Mouse (Mus musculus): Measurements from ENCODE around the gene Olfr1173. TPM values are rescaled to one million over a fixed set of nuclear protein-coding genes. Genes with fewer than 3 reads are reported as not detected.

Olfr1173 gene
- total RNA-seq (2021), result not detected
- polyA plus RNA-seq (2012; rRNA removed), result not detected in 2 replicates
- long read RNA-seq, result 0 reads

- no peaks in the 10 kb centered on the region for H3K79me2 ChIP-seq (replicated peaks; ENCODE audit: control insufficient read depth, insufficient read depth, low read length)
- H3K27me3 ChIP-seq (ENCODE audit: control insufficient read depth, insufficient read depth, low read length), result no peaks in the 10 kb centered on the region
- no peaks in the 10 kb centered on the region for H3K36me3 ChIP-seq (ENCODE audit: control insufficient read depth, insufficient read depth, low read length)
- no peaks in the 10 kb centered on the region for H3K4me1 ChIP-seq (ENCODE audit: control insufficient read depth, insufficient read depth, low read length)
- no peak within 1 kb of the TSS for H3K9ac ChIP-seq (ENCODE audit: low read depth, low read length)
- intact Hi-C loops (cut with DNase I), result no loop called here
- H3K27ac ChIP-seq, result no peak within 1 kb of the TSS
- H3K4me3 ChIP-seq, result no peak within 1 kb of the TSS
- TF ChIP-seq POLR2A (IDR thresholded peaks at IDR 0.05; ENCODE audit: insufficient read depth, low read depth, low read length), result no peak
- no peak for TF ChIP-seq EP300 (IDR thresholded peaks at IDR 0.05; ENCODE audit: insufficient read depth, low read depth, low read length)
- TF ChIP-seq CTCF (IDR thresholded peaks at IDR 0.05), result no peak
- DNase-seq, result no peak
These were observed at the start of gene Olfr1173 for GRCm38 (mm10) chr2:88279775-88280174. Gene Olfr1173, minus strand, starts transcription at chr2:88279875.

- intact Hi-C loops (cut with DNase I), result no loop called here
- Histone ChIP-seq H3K27me3 (ENCODE audit: control insufficient read depth, insufficient read depth, low read length) (no peaks in the 10 kb centered on the region), H3K9ac (ENCODE audit: low read depth, low read length) (no peak within 1 kb of the TSS), H3K36me3 (ENCODE audit: control insufficient read depth, insufficient read depth, low read length) (no peaks in the 10 kb centered on the region), H3K4me3 (no peak within 1 kb of the TSS), H3K79me2 (replicated peaks; ENCODE audit: control insufficient read depth, insufficient read depth, low read length) (no peaks in the 10 kb centered on the region), H3K27ac (no peak within 1 kb of the TSS), H3K4me1 (ENCODE audit: control insufficient read depth, insufficient read depth, low read length) (no peaks in the 10 kb centered on the region)
- TF ChIP-seq CTCF (IDR thresholded peaks at IDR 0.05) (no peak), POLR2A (IDR thresholded peaks at IDR 0.05; ENCODE audit: insufficient read depth, low read depth, low read length) (no peak), EP300 (IDR thresholded peaks at IDR 0.05; ENCODE audit: insufficient read depth, low read depth, low read length) (no peak)
- no peak for DNase-seq
- 68% methylated on average over 2 of the region's 2 CpGs for WGBS
These were observed 47.4 kb upstream of the Olfr1173 start, which contains the start of gene Olfr1175-ps for GRCm38 (mm10) chr2:88327115-88327514. Gene Olfr1175-ps, minus strand, starts transcription at chr2:88327215.

GRCm38 (mm10) chr2:88315035-88315434 lies 35.4 kb upstream of the Olfr1173 start, which contains the start of gene Olfr1174-ps:
Gene Olfr1174-ps, minus strand, starts transcription at chr2:88315135.
- intact Hi-C loops (cut with DNase I), result no loop called here
- Histone ChIP-seq H3K36me3 (ENCODE audit: control insufficient read depth, insufficient read depth, low read length) (no peaks in the 10 kb centered on the region), H3K4me1 (ENCODE audit: control insufficient read depth, insufficient read depth, low read length) (no peaks in the 10 kb centered on the region), H3K79me2 (replicated peaks; ENCODE audit: control insufficient read depth, insufficient read depth, low read length) (no peaks in the 10 kb centered on the region), H3K27me3 (ENCODE audit: control insufficient read depth, insufficient read depth, low read length) (no peaks in the 10 kb centered on the region), H3K9ac (ENCODE audit: low read depth, low read length) (no peak within 1 kb of the TSS), H3K27ac (no peak within 1 kb of the TSS), H3K4me3 (no peak within 1 kb of the TSS)
- TF ChIP-seq EP300 (IDR thresholded peaks at IDR 0.05; ENCODE audit: insufficient read depth, low read depth, low read length) (no peak), POLR2A (IDR thresholded peaks at IDR 0.05; ENCODE audit: insufficient read depth, low read depth, low read length) (no peak), CTCF (IDR thresholded peaks at IDR 0.05) (no peak)
- no peak for DNase-seq
- 85% methylated on average over 4 of the region's 4 CpGs for WGBS

GRCm38 (mm10) chr2:88228234-88228633 lies 51.4 kb downstream of the Olfr1173 start, which contains the start of gene Olfr1170:
Gene Olfr1170, minus strand, starts transcription at chr2:88228334.
- 67% methylated on average over 1 of the region's 1 CpGs for WGBS
- intact Hi-C loops (cut with DNase I), result no loop called here
- no peak for TF ChIP-seq EP300 (IDR thresholded peaks at IDR 0.05; ENCODE audit: insufficient read depth, low read depth, low read length)
- no peak for TF ChIP-seq CTCF (IDR thresholded peaks at IDR 0.05)
- no peak for TF ChIP-seq POLR2A (IDR thresholded peaks at IDR 0.05; ENCODE audit: insufficient read depth, low read depth, low read length)

More at GRCm38 (mm10) chr2:88228234-88228633, 51.4 kb downstream of the Olfr1173 start, which contains the start of gene Olfr1170:
- no peak for DNase-seq
- Histone ChIP-seq H3K4me1 (ENCODE audit: control insufficient read depth, insufficient read depth, low read length) (no peaks in the 10 kb centered on the region), H3K27ac (no peak within 1 kb of the TSS), H3K4me3 (no peak within 1 kb of the TSS), H3K9ac (ENCODE audit: low read depth, low read length) (no peak within 1 kb of the TSS), H3K27me3 (ENCODE audit: control insufficient read depth, insufficient read depth, low read length) (no peaks in the 10 kb centered on the region), H3K79me2 (replicated peaks; ENCODE audit: control insufficient read depth, insufficient read depth, low read length) (no peaks in the 10 kb centered on the region), H3K36me3 (ENCODE audit: control insufficient read depth, insufficient read depth, low read length) (no peaks in the 10 kb centered on the region)

Other genes with a start within 250 kb of the Olfr1173 start
- gene Olfr73, start 242.2 kb downstream of the Olfr1173 start, total RNA-seq (2021), result not detected
- gene Olfr73, start 242.2 kb downstream of the Olfr1173 start, polyA plus RNA-seq (2012; rRNA removed), result not detected in 2 replicates
- not detected for gene Olfr1162, start 228.7 kb downstream of the Olfr1173 start, total RNA-seq (2021)
- gene Olfr1162, start 228.7 kb downstream of the Olfr1173 start, polyA plus RNA-seq (2012; rRNA removed), result not detected in 2 replicates
- gene Olfr1163, start 208.0 kb downstream of the Olfr1173 start, total RNA-seq (2021), result not detected
- gene Olfr1163, start 208.0 kb downstream of the Olfr1173 start, polyA plus RNA-seq (2012; rRNA removed), result not detected in 2 replicates
- not detected for gene Olfr1164, start 185.9 kb downstream of the Olfr1173 start, total RNA-seq (2021)
- not detected in 2 replicates for gene Olfr1164, start 185.9 kb downstream of the Olfr1173 start, polyA plus RNA-seq (2012; rRNA removed)
- not detected for gene Olfr1166, start 151.6 kb downstream of the Olfr1173 start, total RNA-seq (2021)
- gene Olfr1166, start 151.6 kb downstream of the Olfr1173 start, polyA plus RNA-seq (2012; rRNA removed), result not detected in 2 replicates
- gene Olfr1167, start 124.7 kb downstream of the Olfr1173 start, total RNA-seq (2021), result not detected
- gene Olfr1167, start 124.7 kb downstream of the Olfr1173 start, polyA plus RNA-seq (2012; rRNA removed), result not detected in 2 replicates
- not detected for gene Olfr1168, start 98.0 kb downstream of the Olfr1173 start, total RNA-seq (2021)
- not detected in 2 replicates for gene Olfr1168, start 98.0 kb downstream of the Olfr1173 start, polyA plus RNA-seq (2012; rRNA removed)
- gene Olfr1170, start 51.5 kb downstream of the Olfr1173 start, total RNA-seq (2021), result not detected
- gene Olfr1170, start 51.5 kb downstream of the Olfr1173 start, polyA plus RNA-seq (2012; rRNA removed), result not detected in 2 replicates
- not detected for gene Olfr1174-ps, start 35.3 kb upstream of the Olfr1173 start, total RNA-seq (2021)
- not detected in 2 replicates for gene Olfr1174-ps, start 35.3 kb upstream of the Olfr1173 start, polyA plus RNA-seq (2012; rRNA removed)
- gene Olfr1175-ps, start 47.3 kb upstream of the Olfr1173 start, total RNA-seq (2021), result not detected
- not detected in 2 replicates for gene Olfr1175-ps, start 47.3 kb upstream of the Olfr1173 start, polyA plus RNA-seq (2012; rRNA removed)
- not detected for gene Olfr1176, start 56.8 kb upstream of the Olfr1173 start, total RNA-seq (2021)
- not detected in 2 replicates for gene Olfr1176, start 56.8 kb upstream of the Olfr1173 start, polyA plus RNA-seq (2012; rRNA removed)
- not detected for gene Olfr1177-ps, start 66.6 kb upstream of the Olfr1173 start, total RNA-seq (2021)
- gene Olfr1177-ps, start 66.6 kb upstream of the Olfr1173 start, polyA plus RNA-seq (2012; rRNA removed), result not detected in 2 replicates
- gene Olfr1178, start 107.2 kb upstream of the Olfr1173 start, total RNA-seq (2021), result not detected
- gene Olfr1178, start 107.2 kb upstream of the Olfr1173 start, polyA plus RNA-seq (2012; rRNA removed), result not detected in 2 replicates
- gene Olfr1179, start 126.6 kb upstream of the Olfr1173 start, total RNA-seq (2021), result not detected
- not detected in 2 replicates for gene Olfr1179, start 126.6 kb upstream of the Olfr1173 start, polyA plus RNA-seq (2012; rRNA removed)
- gene Olfr1180, start 139.3 kb upstream of the Olfr1173 start, total RNA-seq (2021), result not detected
- gene Olfr1180, start 139.3 kb upstream of the Olfr1173 start, polyA plus RNA-seq (2012; rRNA removed), result not detected in 2 replicates
- gene Olfr1181, start 146.3 kb upstream of the Olfr1173 start, total RNA-seq (2021), result not detected
- gene Olfr1181, start 146.3 kb upstream of the Olfr1173 start, polyA plus RNA-seq (2012; rRNA removed), result not detected in 2 replicates
- not detected for gene Gm13757, start 169.3 kb upstream of the Olfr1173 start, total RNA-seq (2021)
- gene Gm13757, start 169.3 kb upstream of the Olfr1173 start, polyA plus RNA-seq (2012; rRNA removed), result not detected in 2 replicates
- gene Olfr1183, start 175.0 kb upstream of the Olfr1173 start, total RNA-seq (2021), result not detected
- gene Olfr1183, start 175.0 kb upstream of the Olfr1173 start, polyA plus RNA-seq (2012; rRNA removed), result not detected in 2 replicates
- not detected for gene Olfr1184, start 203.7 kb upstream of the Olfr1173 start, total RNA-seq (2021)
- not detected in 2 replicates for gene Olfr1184, start 203.7 kb upstream of the Olfr1173 start, polyA plus RNA-seq (2012; rRNA removed)
- not detected for gene Olfr1185-ps1, start 213.4 kb upstream of the Olfr1173 start, total RNA-seq (2021)
- not detected in 2 replicates for gene Olfr1185-ps1, start 213.4 kb upstream of the Olfr1173 start, polyA plus RNA-seq (2012; rRNA removed)
- not detected for gene Olfr1186, start 238.7 kb upstream of the Olfr1173 start, total RNA-seq (2021)
- not detected in 2 replicates for gene Olfr1186, start 238.7 kb upstream of the Olfr1173 start, polyA plus RNA-seq (2012; rRNA removed)

Measured in heart, adult 2 months (tissue).